Mouse (Mus musculus) left cerebral cortex, adult 11 months (tissue): ENCODE measurements around the gene Irf2bpl.

Experiments used
- DNase-seq: peaks from one replicate; pipeline ENCODE4 v3.0.0; 2022; ENCODE audit warnings: low spot score

Gene Irf2bpl

DNA sequence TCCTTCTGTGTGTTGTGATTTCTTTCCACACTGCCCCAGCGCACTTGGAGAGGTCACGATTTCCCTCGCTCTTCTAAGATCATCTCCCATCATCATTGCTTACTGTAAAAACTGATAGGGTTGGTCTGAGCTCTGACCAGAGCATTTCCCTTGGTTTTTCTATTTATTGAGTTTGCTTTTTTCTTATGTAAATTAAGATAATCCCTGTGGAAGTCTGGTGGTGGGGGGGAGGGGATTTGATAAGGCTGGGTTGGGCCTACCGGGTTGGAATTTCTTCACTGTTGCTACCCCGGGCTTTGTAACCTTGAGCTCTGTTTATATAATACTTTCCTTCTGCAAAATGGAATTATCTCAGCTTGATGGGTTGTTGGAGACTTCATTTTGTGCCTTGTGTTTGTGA is 1.1 kb upstream of the Irf2bpl start:
- no peak for DNase-seq

DNA sequence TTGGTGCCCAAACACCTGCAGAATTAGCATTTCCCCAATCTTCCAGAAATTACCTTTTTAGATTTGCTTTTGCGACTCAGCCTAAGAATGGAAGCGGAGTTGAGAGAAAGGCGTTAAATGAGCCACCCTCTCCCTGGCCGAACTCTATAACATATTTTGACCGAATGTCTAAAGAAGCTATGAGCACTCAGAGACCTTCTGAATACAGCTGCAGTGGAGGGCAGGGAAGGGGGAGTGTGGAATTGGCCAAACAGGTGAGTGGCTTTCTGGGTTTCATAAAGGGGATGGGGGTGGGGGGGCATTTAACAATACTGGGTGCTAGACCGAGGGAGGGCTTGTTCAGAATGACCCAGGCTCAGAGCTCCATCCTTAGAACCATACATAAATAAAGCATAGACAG is 738 bp upstream of the Irf2bpl start:
- no peak for DNase-seq

DNA sequence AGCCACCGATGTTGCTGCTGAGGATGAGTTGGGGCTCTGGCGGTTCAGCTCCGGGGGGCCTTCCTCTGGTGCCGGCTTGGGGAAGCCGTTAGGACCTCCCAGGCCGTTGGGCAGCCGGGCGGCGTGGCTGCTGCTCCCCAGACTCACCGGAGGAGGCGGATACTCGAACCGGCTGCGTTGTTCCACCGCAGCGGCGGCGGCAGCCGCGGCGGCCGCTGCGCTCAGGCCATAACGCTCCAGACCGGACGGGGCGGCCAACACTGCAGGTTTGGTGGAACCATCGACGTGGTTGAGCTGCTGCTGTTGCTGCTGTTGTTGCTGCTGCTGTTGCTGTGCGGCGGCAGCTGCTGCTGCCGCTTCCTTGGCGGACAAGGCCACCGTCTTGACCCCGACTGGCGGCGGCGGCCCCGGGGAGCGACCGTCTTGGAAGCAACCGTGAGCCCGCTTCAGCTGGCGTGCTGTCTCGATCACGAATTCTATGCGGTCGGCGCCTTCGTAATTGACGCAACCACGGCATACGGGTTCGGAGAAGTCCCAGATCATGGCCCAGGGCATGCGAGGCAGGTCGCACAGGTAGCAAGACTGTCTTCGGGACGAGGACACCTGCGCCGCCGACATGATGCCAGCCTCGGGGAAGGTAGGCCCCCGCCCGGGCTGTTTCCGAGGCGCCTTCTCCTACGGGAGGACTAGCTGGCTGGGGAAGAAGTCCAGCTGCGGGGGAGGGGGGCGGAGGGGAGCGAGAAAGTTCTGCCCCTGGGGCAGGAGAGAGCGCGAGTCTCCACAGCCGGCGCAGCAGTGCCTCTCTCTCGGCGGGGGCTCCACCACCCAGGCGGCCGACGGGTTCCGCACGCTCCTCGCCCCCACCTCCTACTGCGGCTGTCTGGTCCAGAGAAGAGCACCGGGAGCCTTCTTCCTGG is 1.1 kb downstream of the Irf2bpl start:
- no peak for DNase-seq

DNA sequence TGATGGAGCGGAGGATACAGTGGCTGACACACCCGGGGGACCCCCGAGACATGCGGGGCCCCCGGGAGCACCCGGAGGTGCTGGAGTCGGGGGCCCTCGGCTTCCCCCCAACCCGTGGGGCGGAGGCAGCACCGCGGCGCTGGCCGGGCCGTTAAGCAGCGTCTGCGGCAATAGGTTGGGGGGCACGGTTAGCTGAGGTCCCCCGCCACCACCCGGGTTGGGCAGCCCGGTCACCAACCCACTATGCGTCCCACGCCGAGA is 1.6 kb downstream of the Irf2bpl start:
- no peak for DNase-seq

DNA sequence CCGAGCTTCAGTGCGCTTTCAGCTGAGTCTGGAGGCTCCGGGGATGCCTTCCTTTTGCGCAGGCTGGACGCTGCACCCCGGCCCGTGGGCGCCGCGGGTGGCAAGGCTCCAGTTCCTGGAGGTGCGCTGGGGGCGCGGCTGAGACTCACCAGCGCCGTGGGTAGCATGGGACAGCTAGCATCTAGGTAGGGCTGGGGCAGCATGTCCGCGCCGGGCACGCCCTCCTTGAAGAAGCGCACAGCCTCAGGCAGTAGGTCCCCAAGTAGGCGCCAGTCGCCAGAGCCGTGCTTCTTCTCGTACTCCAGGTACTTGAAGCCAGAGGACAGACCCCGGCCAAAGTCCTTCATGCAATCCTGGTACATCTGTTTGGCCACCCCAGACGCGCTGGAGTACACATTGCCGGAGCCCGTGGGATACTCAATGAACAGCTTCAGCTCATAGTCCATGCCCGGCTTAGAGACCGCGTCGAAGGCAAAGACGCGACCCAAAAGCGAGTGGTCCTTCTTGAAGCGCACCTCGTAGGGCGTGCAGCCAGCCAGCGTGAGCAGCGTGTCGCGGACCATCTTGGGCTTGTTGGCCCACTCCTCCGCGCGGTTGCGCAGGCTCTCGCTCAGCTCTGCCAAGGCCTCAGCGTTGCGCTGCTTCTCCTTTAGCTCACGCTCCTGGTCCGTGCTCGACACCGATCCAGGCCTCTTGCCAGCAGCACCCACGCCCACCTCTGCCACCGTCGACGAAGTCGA is 2.1 kb downstream of the Irf2bpl start:
- no peak for DNase-seq

DNA sequence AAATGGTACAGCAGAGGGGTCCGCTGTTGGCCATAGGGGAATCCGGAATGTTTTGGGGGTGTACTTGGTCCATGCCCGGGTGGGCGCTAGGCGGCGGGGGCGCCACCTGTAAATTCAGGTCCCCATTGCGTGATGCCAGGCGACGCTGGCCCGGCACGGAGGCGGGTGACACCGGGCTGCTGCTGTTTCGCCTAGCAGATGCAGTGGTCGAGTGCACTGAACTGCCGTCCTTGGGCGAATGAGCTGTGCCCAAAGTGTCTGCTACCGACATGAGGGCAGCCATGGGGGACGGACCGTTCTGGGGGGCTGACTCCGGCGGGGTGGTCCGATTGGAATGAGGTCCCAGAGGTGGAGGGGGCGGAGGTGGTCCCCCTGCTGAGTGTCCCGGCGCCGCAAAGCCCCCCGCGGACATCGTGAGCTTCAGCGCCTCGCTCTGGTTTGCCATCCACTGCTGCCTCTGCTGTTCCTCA is 2.8 kb downstream of the Irf2bpl start:
- DNase-seq = no peak

DNA sequence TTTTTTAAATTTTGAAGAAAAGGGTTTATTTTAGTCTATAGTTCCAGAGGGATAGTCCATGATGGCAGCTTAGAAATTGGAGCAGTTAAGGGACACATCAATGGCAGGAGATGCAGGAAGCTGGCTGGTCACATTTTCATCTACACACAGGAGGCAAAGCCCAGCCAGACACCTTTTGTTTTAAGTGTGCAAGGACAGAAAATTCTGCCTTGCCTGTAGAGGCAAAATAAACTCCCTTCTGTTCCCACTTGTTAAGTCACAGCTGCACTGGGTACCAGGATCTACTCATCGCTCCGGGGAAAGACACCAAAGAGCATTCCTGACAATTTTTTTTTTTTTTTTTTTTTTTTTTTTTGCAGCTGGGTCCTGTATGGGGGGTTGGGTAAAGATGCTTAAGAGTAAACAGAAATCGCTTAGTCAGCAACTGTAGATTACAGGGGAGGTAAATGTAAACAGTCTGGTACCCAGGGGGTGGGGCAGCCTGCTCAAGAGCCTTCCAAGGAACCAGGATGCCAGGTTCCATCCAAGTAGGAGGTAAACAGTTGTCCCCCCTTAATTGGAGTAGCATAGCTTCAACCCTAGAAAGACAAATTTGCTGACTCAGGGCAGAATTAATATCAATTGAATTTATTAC is 4.4 kb downstream of the Irf2bpl start:
- DNase-seq = no peak

DNA sequence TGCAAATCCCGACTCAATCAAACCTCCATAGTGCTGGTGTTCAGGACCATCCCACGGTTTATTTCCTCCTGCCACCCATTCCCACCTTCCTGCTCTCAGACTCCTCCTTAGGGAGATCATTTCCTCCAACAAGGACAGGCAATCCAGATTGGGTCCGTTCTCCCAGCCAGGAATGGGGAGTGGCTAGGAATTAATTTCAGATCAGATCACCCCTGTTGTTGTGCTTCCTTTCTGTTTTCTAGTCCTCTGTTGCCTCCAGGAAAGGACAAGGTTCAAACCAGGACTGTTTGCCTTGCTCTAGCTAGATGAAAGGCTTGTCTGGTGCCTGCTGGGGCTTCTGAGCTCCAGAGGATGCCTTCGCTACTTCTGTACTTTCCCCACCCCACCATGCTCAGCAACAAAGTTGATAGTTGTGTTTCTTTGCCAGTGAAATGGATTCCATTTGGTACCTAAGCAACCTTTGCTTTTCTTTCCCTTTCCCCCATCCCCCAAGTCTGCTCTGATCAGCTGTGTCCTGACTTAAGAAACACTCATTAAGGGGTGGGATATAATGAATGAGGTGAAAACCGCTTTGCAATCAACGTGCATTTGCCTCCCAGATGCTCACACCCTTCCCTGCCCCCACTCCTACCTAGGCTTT is 5.0 kb downstream of the Irf2bpl start:
- DNase-seq = no peak

DNA sequence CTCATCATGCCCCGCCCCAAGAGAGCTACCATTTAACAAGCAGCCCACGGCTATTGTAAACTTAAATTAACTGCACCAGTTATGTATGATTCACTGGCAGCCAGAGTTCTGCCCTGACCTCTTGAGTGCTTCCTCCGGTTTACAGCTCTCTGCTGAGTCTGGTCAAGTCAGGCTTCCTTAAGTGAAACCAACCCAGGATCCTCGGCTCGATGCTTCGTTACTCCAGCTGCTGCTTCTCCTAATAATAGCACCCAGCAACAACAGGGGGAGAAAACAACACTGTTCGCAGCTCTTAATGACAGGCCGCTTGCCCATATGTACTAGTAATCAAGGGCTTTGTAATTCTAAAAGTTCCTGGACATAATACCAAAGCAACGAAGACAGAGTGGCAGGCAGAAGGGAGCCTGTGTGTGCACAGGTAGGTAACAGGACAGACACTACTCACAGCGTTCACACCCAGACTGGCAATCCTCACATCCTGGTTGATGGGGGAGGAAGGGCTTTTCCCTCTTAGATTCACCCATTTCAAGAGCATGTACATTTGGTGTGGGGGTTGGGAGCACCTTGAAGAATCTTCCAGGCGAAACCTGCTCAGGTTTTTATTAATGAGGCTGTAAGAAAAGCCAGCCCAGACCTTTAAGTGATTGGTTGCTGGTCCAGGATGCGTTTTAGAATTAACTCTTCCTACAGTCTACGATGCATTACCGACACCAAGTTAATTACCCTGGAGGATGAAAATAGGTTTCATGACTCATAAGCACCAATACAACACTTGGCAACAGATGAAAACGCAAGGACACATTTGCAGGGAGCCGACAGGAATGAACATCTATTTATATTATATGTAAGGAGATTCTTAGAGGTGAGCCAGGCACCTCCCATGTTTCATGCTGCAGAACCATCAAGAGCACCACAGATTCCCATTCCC is 5.9 kb downstream of the Irf2bpl start:
- DNase-seq = no peak

DNA sequence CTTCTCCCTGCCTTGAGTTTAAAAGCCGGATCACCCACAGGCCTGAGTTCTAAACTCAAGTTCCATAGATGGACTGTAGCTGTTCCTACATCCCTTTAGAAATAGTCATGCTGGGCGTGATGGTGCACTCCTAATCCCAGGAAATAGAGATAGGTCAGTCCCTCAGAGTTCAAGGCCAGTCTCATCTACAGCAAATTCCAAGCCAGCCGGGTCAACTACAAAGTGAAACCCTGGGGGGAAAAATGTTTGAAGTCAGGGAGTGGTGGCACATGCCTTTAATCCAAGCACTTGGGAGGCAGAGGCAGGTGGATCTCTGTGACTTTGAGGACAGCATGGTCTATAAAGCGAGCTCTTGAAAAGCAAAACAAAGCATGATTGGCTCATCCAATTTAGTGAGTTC is 7.6 kb downstream of the Irf2bpl start:
- no peak for DNase-seq

DNA sequence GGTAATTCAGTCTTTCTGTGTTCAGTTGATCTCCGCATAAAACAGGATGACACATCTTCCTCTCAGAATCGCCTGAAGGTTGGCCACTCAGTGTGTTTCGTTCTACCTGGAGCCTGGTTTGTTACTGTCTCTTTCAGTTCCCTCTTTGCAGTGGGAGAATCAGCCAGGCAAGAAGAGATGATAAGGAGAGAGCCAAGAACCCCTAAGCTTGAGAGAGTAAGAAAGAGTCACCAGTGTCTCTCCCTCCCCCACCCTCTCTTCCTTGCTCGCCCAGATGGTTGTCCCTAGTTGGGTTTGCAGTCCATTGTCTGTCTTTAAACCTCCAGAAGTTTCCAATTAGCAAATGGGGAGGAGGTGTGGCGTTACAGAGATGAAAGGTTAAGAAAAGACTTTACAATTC is 8.5 kb downstream of the Irf2bpl start:
- DNase-seq = no peak

DNA sequence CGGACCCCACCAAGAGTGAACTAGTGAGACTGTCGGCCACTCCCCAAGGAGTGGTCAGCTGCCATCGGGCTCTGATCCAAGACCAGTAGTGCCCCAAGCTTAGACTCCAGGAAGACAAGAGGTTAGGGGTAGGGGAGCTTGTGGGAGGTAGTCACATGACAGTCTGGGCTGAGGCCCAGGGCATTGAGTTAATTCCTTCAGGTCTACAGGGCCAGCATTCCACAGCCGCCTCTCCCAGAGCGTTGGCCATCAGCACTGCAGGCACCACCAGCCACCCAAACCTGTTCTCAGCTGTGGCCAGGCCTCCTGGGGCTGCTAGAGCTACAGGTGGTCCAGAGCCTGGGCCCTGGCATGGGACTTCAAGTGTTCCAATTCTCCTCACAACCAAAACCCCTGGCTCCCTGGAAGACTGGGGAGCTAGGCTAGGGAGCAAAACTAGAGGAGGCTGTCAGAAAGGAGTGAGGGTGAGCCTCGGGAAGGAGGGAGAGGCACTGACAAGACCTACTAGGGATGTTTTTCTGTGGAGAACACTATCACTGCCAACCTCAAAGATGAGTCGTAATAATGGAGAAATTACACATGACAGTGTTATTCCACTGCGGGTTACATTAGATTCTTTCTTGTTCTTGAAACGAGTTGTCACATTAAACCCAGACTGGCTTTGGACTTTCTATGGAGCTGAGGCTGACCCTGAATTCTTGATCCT is 12.1 kb downstream of the Irf2bpl start:
- DNase-seq = no peak

DNA sequence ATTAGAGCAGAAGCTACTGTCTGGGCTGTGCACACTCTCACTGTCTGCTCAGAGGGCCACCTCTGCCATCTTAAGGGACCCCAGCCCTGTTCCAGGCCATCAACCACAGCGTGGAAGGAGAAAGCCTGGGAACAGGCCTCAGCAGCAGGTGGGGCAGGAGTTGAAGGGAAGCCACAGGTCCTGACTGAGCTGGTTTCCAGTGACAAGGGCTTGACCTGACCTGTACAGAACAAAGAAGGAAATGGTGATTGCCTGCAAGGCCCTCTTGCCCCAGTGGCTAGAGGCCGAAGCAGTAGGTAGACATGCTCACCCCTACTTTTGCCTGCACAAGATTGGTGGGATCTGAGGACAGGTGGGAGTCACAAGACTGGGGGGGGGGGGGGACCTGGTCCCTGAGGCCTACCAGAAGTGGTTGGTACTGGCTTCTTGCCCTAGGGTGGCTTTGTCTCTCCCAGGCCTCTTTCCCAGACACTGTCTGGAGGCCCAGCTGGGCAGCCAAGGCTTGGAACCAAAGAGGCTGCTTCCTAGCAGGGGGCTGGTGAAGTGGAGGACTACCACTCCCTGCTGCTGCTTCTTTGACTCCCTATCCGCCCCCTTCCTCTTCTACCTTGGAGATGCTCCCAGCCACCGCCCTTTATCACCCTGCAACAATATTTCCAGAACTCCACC is 12.8 kb downstream of the Irf2bpl start:
- no peak for DNase-seq

DNA sequence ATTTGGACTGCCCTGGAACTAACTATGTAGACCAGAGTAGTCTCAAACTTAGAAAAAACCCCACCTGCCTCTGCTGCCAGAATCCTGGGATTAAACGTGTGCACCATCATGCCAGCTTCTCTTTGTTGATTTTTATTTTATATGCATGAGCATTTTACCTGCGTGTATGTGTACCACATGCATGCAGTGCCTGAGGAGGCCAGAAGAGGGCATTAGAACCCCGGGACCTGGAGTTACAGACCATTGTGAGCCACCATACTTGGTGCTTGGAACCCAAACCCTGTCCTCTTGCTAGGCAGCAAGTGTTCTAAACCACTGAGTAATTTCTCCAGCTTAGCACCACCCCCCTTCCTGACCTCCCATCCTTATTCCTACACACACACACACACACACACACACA is 13.6 kb downstream of the Irf2bpl start:
- DNase-seq = no peak

DNA sequence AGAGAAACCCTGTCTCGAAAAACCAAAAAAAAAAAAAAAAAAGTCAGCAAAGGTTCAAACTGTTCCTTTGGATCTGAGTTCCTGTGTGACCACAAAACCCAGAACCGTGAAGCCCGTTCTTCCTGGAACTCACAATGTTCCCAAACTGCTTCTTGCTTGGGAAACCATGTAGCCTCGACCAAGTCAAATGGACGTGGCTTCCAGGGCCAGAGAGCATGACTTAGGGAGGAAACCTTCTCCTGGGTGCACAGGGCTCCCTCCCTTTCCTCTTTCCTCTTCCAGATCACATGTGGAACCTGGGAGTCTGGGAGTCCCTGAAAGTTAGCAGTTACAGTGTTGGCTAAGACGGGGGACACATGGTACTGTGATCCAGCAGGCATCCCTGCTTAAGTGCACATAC is 14.8 kb downstream of the Irf2bpl start:
- no peak for DNase-seq

DNA sequence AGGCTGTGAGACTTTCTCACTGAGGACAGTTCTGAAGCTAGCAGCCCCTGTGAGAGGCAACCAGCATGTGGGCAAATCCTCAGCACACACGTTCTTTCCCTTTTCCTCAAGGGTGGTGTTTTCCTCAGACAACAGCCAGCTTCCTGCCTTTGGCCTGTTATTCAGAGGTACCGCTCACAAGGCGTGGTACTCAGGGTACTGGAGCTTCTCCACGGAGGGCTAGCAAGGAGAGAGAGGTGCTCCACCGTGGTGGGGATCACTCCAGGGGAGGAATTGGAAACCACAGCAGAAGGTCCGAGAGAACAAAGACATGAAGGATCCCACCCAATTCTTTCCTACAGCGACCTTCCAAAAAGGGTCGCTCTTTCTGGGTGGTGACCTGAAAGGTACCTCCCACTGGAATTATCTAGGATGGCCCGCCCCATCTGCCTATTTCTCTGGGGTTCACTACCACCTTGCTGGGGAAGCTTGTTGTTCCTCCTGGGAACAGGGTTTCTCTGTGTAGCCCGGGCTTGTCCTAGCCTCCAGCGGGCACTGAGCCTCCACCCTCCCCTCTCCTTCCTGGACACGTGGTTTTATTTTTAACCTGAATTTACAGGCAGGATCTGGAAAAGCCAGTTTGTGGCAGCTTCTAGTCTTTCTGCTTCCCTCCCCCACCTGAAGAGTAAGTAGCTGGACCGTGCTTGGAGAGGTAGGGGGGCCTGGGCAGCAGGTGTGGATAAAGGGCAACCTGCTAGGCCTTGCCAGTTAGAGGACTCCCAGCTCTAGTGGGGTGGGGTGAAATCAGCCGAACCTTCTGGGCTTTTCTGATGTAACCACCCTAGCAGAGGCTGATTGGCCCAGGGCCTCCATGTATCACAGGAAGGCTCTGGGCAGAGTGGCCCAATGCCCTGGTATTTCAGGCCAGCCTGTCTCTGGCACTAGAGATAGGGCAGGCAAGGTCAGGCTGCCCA is 17.1 kb downstream of the Irf2bpl start:
- no peak for DNase-seq

DNA sequence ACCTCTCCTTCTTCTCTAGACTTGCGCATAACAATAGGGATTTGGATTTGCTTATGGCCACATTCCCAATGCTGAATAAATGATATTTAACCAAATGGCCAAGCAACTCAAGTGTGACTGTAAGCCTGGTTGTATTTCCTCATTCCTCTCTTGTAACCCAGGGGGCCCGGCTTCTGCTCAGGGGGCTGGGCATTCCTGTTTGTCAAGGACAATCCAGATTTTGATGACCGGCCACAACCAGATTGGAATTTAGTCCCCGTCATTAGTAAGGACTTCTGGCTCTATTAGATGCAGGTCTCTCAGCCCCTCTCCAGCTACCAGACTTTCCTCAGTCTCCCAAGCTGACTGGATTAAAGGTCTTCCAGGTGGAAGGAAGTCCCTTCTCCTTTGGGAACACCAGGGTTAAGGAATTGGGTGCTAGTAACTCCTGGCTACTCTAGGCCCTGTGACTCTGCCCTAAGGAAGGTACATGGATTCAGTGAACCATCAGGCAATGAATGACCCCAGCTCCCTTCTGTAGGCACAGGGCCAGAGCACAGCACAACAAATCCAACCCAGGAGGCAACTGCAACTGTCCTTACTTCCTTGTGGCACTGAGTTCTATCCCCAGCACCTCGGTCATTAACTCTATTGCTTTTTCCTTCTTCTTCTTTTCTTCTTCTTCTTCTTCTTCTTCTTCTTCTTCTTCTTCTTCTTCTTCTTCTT is 20.1 kb downstream of the Irf2bpl start:
- no peak for DNase-seq
